Mouse (Mus musculus): ENCODE data around the gene Ncln.

Gene Ncln

DNA sequence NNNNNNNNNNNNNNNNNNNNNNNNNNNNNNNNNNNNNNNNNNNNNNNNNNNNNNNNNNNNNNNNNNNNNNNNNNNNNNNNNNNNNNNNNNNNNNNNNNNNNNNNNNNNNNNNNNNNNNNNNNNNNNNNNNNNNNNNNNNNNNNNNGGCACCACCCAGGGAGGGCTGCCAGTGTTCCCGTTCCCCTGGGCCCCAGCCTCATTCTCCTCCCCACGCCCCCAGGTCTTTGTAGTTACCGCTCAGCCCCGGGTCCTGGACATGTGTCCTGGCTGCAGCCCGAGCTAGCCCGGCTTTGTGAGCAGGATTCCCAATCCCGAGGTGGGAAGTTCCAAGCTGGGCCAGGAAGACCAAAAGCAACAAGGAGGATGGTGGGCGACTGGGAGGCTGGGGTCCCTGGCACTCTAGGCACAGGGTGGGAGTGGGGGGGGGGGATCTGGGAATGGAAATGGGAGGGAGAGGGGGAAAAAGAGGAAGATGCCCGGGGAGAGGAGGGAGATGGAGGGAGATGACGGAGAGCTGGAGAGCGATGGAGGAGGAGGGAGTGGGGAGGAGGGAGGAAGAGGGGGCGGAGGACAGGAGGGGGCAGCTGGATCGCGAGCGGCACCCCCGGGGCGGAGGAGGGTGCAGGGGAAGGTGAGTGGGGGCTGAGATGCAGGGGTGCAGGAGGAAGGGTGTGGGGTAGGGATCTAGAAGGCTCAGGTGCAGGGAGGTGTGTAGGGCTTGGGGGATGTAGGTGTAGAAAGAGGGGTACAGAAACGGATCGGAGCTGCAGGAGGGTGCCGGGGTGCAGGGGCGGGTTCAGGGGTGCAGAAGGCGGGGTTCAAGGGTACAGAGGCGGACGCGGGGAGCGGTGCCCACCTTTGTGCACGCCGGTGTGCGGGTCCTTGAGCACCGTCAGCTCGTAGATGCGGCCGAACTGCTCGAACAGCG is 14.3 kb downstream of the Ncln start:
- peaks cover 12% of the 10 kb centered on the region for H3K36me3 ChIP-seq (ENCODE audit: insufficient read depth, low read length)
- peaks cover 72% of the 10 kb centered on the region for H3K4me1 ChIP-seq (replicated peaks; ENCODE audit: low read depth, low read length)
- no peaks in the 10 kb centered on the region for H3K9me3 ChIP-seq (ENCODE audit: low read length)
- TF ChIP-seq POU5F1 (IDR thresholded peaks at IDR 0.05; ENCODE audit: borderline replicate concordance, low read length) (no peak), NANOG (IDR thresholded peaks at IDR 0.05; ENCODE audit: borderline replicate concordance, low read length) (no peak), CTCF (conservative IDR thresholded peaks at IDR 0.05; ENCODE audit: low read length) (no peak)
- peak overlapping the region; percentile 84 for H3K4me3 ChIP-seq (replicated peaks; ENCODE audit: low read length)
- H3K27me3 ChIP-seq (ENCODE audit: insufficient read depth, low read length) = peaks cover 25% of the 10 kb centered on the region

- Histone ChIP-seq H3K27me3 (ENCODE audit: insufficient read depth, low read length) (peaks cover 66% of the 10 kb centered on the region), H3K9me3 (ENCODE audit: low read length) (no peaks in the 10 kb centered on the region), H3K4me1 (replicated peaks; ENCODE audit: low read depth, low read length) (peaks cover 70% of the 10 kb centered on the region), H3K36me3 (ENCODE audit: insufficient read depth, low read length) (peaks cover 9% of the 10 kb centered on the region; the same call in 1 of the 2 replicates), H3K4me3 (replicated peaks; ENCODE audit: low read length) (peak overlapping the region; percentile 46)
- TF ChIP-seq NANOG (IDR thresholded peaks at IDR 0.05; ENCODE audit: borderline replicate concordance, low read length) (no peak), POU5F1 (IDR thresholded peaks at IDR 0.05; ENCODE audit: borderline replicate concordance, low read length) (no peak), CTCF (conservative IDR thresholded peaks at IDR 0.05; ENCODE audit: low read length) (no peak)
Observed at GRCm38 (mm10) chr10:81474461-81474860, 21.7 kb downstream of the Ncln start.

DNA sequence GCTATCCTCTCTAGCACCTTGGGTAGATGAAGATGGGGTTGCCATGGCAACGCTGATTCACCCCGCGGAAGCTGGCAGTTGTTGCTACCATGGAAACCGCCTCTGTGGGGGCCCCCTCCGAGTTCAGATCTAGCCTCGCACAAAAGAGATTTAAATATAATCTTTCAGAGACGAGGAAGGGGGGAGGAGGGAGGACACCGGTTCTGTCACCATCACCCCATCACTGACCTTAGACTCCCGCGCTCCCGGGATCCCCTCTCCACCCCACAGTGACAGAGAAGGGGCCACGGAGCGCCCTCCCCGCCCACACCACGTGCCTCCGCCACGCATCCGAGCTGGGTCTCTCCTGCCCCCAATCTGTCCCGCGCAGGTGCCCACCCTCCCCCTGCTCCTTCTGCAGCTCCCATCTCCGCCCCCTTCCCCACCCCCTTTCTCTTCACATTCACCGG is 23.2 kb downstream of the Ncln start:
- Histone ChIP-seq H3K27me3 (ENCODE audit: insufficient read depth, low read length) (peaks cover 65% of the 10 kb centered on the region), H3K9me3 (ENCODE audit: low read length) (no peaks in the 10 kb centered on the region), H3K4me3 (replicated peaks; ENCODE audit: low read length) (peak overlapping the region; percentile 46), H3K4me1 (replicated peaks; ENCODE audit: low read depth, low read length) (peaks cover 74% of the 10 kb centered on the region), H3K36me3 (ENCODE audit: insufficient read depth, low read length) (peaks cover 9% of the 10 kb centered on the region; the same call in 1 of the 2 replicates)
- TF ChIP-seq POU5F1 (IDR thresholded peaks at IDR 0.05; ENCODE audit: borderline replicate concordance, low read length) = no peak

- no peak overlapping the region for H3K4me3 ChIP-seq (replicated peaks; ENCODE audit: low read length)
- no peaks in the 10 kb centered on the region for H3K9me3 ChIP-seq (ENCODE audit: low read length)
- H3K27me3 ChIP-seq (ENCODE audit: insufficient read depth, low read length) = peaks cover 65% of the 10 kb centered on the region
- H3K36me3 ChIP-seq (ENCODE audit: insufficient read depth, low read length) = peaks cover 12% of the 10 kb centered on the region
- no peak for TF ChIP-seq NANOG (IDR thresholded peaks at IDR 0.05; ENCODE audit: borderline replicate concordance, low read length)
- TF ChIP-seq CTCF (conservative IDR thresholded peaks at IDR 0.05; ENCODE audit: low read length) = no peak
- TF ChIP-seq POU5F1 (IDR thresholded peaks at IDR 0.05; ENCODE audit: borderline replicate concordance, low read length) = no peak
- H3K4me1 ChIP-seq (replicated peaks; ENCODE audit: low read depth, low read length) = peaks cover 75% of the 10 kb centered on the region
Observed at GRCm38 (mm10) chr10:81472403-81473002, 23.7 kb downstream of the Ncln start.

DNA sequence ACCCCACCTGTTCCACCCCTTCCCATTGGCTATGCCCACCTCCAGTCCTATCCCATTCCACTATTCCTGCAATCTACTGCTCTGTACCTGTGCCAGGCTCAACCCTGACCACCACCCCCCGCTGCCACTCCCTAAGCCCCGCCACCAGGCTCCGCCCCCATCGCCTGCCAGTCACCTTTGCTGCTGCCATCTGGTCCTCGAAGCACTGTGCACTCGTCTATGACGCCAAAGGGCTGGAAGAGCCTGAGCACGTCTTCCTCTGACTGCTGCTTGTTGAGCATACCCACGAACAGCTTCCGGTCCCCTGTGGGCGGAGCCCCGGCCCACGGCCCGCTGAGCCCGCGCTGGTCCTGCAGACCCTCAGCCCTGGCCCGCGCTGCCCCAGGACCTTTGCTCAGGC is 25.7 kb downstream of the Ncln start:
- Histone ChIP-seq H3K36me3 (ENCODE audit: insufficient read depth, low read length) (peaks cover 12% of the 10 kb centered on the region), H3K27me3 (ENCODE audit: insufficient read depth, low read length) (peaks cover 49% of the 10 kb centered on the region), H3K4me3 (replicated peaks; ENCODE audit: low read length) (peak overlapping the region; percentile 53), H3K9me3 (ENCODE audit: low read length) (no peaks in the 10 kb centered on the region), H3K4me1 (replicated peaks; ENCODE audit: low read depth, low read length) (peaks cover 77% of the 10 kb centered on the region)
- TF ChIP-seq CTCF (conservative IDR thresholded peaks at IDR 0.05; ENCODE audit: low read length) = no peak
- no peak for TF ChIP-seq POU5F1 (IDR thresholded peaks at IDR 0.05; ENCODE audit: borderline replicate concordance, low read length)
- TF ChIP-seq NANOG (IDR thresholded peaks at IDR 0.05; ENCODE audit: borderline replicate concordance, low read length) = no peak

- no peak for TF ChIP-seq CTCF (conservative IDR thresholded peaks at IDR 0.05; ENCODE audit: low read length)
- no peak for TF ChIP-seq POU5F1 (IDR thresholded peaks at IDR 0.05; ENCODE audit: borderline replicate concordance, low read length)
- no peak for TF ChIP-seq NANOG (IDR thresholded peaks at IDR 0.05; ENCODE audit: borderline replicate concordance, low read length)
- H3K4me1 ChIP-seq (replicated peaks; ENCODE audit: low read depth, low read length) = peaks cover 75% of the 10 kb centered on the region
Observed at GRCm38 (mm10) chr10:81469253-81469652, 26.9 kb downstream of the Ncln start.

GRCm38 (mm10) chr10:81467670-81468235 is 28.4 kb downstream of the Ncln start:
- no peaks in the 10 kb centered on the region for H3K9me3 ChIP-seq (ENCODE audit: low read length)
- peaks cover 78% of the 10 kb centered on the region for H3K4me1 ChIP-seq (replicated peaks; ENCODE audit: low read depth, low read length)
- H3K4me3 ChIP-seq (replicated peaks; ENCODE audit: low read length) = no peak overlapping the region
- TF ChIP-seq CTCF (conservative IDR thresholded peaks at IDR 0.05; ENCODE audit: low read length) = no peak
- no peak for TF ChIP-seq NANOG (IDR thresholded peaks at IDR 0.05; ENCODE audit: borderline replicate concordance, low read length)
- no peak for TF ChIP-seq POU5F1 (IDR thresholded peaks at IDR 0.05; ENCODE audit: borderline replicate concordance, low read length)
- peaks cover 36% of the 10 kb centered on the region for H3K27me3 ChIP-seq (ENCODE audit: insufficient read depth, low read length)
- H3K36me3 ChIP-seq (ENCODE audit: insufficient read depth, low read length) = peaks cover 12% of the 10 kb centered on the region

More at GRCm38 (mm10) chr10:81469253-81469652, 26.9 kb downstream of the Ncln start:
- H3K27me3 ChIP-seq (ENCODE audit: insufficient read depth, low read length) = peaks cover 38% of the 10 kb centered on the region
- H3K4me3 ChIP-seq (replicated peaks; ENCODE audit: low read length) = no peak overlapping the region
- peaks cover 12% of the 10 kb centered on the region for H3K36me3 ChIP-seq (ENCODE audit: insufficient read depth, low read length)
- H3K9me3 ChIP-seq (ENCODE audit: low read length) = no peaks in the 10 kb centered on the region

- H3K9me3 ChIP-seq (ENCODE audit: low read length) = no peaks in the 10 kb centered on the region
Observed at GRCm38 (mm10) chr10:81466881-81467280, 29.3 kb downstream of the Ncln start.

More at GRCm38 (mm10) chr10:81466881-81467280, 29.3 kb downstream of the Ncln start:
- H3K27me3 ChIP-seq (ENCODE audit: insufficient read depth, low read length) = peaks cover 36% of the 10 kb centered on the region
- TF ChIP-seq NANOG (IDR thresholded peaks at IDR 0.05; ENCODE audit: borderline replicate concordance, low read length) (no peak), POU5F1 (IDR thresholded peaks at IDR 0.05; ENCODE audit: borderline replicate concordance, low read length) (no peak), CTCF (conservative IDR thresholded peaks at IDR 0.05; ENCODE audit: low read length) (no peak)
- H3K4me1 ChIP-seq (replicated peaks; ENCODE audit: low read depth, low read length) = peaks cover 82% of the 10 kb centered on the region
- H3K36me3 ChIP-seq (ENCODE audit: insufficient read depth, low read length) = peaks cover 12% of the 10 kb centered on the region
- H3K4me3 ChIP-seq (replicated peaks; ENCODE audit: low read length) = peak overlapping the region; percentile 57; the same call in 1 of the 2 replicates

Data from E14TG2a.4 (cell line).